Mouse (Mus musculus): ENCODE results near the gene Elf3. TPM values are rescaled to one million over a fixed set of nuclear protein-coding genes. Genes with fewer than 3 reads are reported as not detected.
"Not testable (repeated sequence)": the region's sequence is repeated elsewhere in the genome, so short reads cannot be mapped to it uniquely, and the experiment has no call there.

Elf3 gene
- total RNA-seq, 2 experiments from 2014 or later: not detected

- no peak for DNase-seq (ENCODE audit: low spot score in 2 of 2)
Measured at GRCm38 (mm10) chr1:135237131-135237851, 21.1 kb downstream of the Elf3 start.

- no peak for DNase-seq (ENCODE audit: low spot score in 2 of 2)
Measured at GRCm38 (mm10) chr1:135234771-135235170, 23.6 kb downstream of the Elf3 start.

GRCm38 (mm10) chr1:135233961-135234360 lies 24.4 kb downstream of the Elf3 start:
- DNase-seq (ENCODE audit: low spot score in 2 of 2): no peak

- not testable (repeated sequence) for DNase-seq (ENCODE audit: low spot score in 2 of 2)
Measured at GRCm38 (mm10) chr1:135231878-135232277, 26.5 kb downstream of the Elf3 start.

GRCm38 (mm10) chr1:135227339-135227950 lies 30.9 kb downstream of the Elf3 start:
- no peak for DNase-seq (ENCODE audit: low spot score in 2 of 2)

GRCm38 (mm10) chr1:135224981-135225604 lies 33.3 kb downstream of the Elf3 start:
- no peak for DNase-seq (ENCODE audit: low spot score in 2 of 2)

GRCm38 (mm10) chr1:135224147-135224546 lies 34.2 kb downstream of the Elf3 start:
- DNase-seq (ENCODE audit: low spot score in 2 of 2): no peak

GRCm38 (mm10) chr1:135217607-135218233 lies 40.6 kb downstream of the Elf3 start:
- DNase-seq (ENCODE audit: low spot score in 2 of 2): no peak

- DNase-seq (ENCODE audit: low spot score in 2 of 2): no peak
Measured at GRCm38 (mm10) chr1:135213772-135214640, 44.4 kb downstream of the Elf3 start.

- DNase-seq (ENCODE audit: low spot score in 2 of 2): no peak
Measured at GRCm38 (mm10) chr1:135210421-135210820, 47.9 kb downstream of the Elf3 start.

GRCm38 (mm10) chr1:135208716-135209115 lies 49.7 kb downstream of the Elf3 start:
- no peak for DNase-seq (ENCODE audit: low spot score in 2 of 2)

GRCm38 (mm10) chr1:135206586-135207339 lies 51.6 kb downstream of the Elf3 start:
- DNase-seq (ENCODE audit: low spot score in 2 of 2): no peak

- DNase-seq (ENCODE audit: low spot score in 2 of 2): no peak
Measured at GRCm38 (mm10) chr1:135205257-135205656, 53.1 kb downstream of the Elf3 start.

GRCm38 (mm10) chr1:135204196-135205126 lies 53.9 kb downstream of the Elf3 start:
- no peak for DNase-seq (ENCODE audit: low spot score in 2 of 2)

Other genes with a start within 250 kb of the Elf3 start
- gene Lgr6, start 153.3 kb downstream of the Elf3 start, total RNA-seq (2021): 1 to 10 TPM; 1.3 to 2.6 TPM
- not detected for gene Ptpn7, start 125.9 kb downstream of the Elf3 start, total RNA-seq (2021)
- 100 to 1,000 TPM; 248 to 258 TPM for gene Arl8a, start 111.7 kb downstream of the Elf3 start, total RNA-seq (2021)
- gene Gpr37l1, start 90.9 kb downstream of the Elf3 start, total RNA-seq (2021): 100 to 1,000 TPM; 195 to 208 TPM
- 10 to 100 TPM; 45.3 to 55.3 TPM for gene Rnpep, start 25.5 kb upstream of the Elf3 start, total RNA-seq (2021)
- 100 to 1,000 TPM; 181 to 183 TPM for gene Timm17a, start 55.2 kb upstream of the Elf3 start, total RNA-seq (2021)
- gene Lmod1, start 66.2 kb upstream of the Elf3 start, total RNA-seq (2021): under 1 TPM; 0.58 to 0.67 TPM
- gene Shisa4, start 116.7 kb upstream of the Elf3 start, total RNA-seq (2021): 100 to 1,000 TPM; 110 to 125 TPM
- gene Ipo9, start 171.9 kb upstream of the Elf3 start, total RNA-seq (2021): 100 to 1,000 TPM; 142 to 153 TPM

Measured in layer of hippocampus, adult 18-20 months (tissue).